Mouse (Mus musculus): ENCODE results near the gene Shmt2.

DNA sequence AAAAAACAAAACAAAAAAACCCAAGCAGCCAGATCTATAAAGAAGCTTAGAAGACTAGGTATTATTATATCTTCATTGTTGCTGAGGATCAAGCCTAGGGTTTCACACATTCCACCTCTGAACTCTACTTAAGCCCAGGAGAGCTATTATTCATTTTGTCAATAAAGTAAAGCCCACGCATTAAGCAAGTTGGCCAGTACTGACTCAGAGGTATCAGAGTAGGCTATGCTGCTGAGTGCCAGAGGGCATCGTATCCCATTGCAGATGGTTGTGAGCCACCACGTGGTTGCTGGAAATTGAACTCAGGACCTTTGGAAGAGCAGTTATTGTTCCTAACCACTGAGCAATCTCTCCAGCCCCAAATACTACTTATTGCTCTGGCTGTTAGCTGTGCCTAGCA, 21.7 kb upstream of the Shmt2 start:
- TF ChIP-seq CTCF (IDR thresholded peaks at IDR 0.05; ENCODE audit: borderline replicate concordance, control insufficient read depth, extremely low read depth, insufficient read depth, low read length, poor library complexity) (no peak), POLR2A (IDR thresholded peaks at IDR 0.05; ENCODE audit: control insufficient read depth, extremely low read depth, insufficient read depth, low read length, poor library complexity) (no peak)
